Mouse (Mus musculus): Measurements from ENCODE around the gene Tmem19.
A peak's percentile ranks its signal among the peaks of the same experiment; 100 is the strongest.
"Not testable (repeated sequence)": the region's sequence is repeated elsewhere in the genome, so short reads cannot be mapped to it uniquely, and the experiment has no call there.

Tmem19 gene

DNA sequence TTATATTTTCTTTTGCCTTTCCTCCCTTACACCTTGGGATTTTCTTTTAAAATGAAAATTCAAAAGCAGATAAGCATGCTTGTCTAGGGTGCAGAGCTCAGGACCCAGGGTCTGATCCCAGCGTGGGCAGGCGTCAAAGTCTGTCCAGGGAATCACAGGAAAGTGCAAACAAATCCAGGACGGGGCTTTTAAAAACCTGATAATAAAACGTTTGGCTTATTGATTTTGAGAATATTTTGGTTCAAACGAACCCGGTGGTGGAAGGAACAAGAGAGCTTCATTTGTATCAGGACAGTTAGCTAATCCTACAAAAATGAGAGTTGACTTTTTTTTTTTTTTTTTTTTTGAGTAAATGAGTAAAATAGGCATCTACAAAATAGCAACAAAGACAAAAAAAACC, 14.2 kb downstream of the Tmem19 start:
- no peak for DNase-seq

DNA sequence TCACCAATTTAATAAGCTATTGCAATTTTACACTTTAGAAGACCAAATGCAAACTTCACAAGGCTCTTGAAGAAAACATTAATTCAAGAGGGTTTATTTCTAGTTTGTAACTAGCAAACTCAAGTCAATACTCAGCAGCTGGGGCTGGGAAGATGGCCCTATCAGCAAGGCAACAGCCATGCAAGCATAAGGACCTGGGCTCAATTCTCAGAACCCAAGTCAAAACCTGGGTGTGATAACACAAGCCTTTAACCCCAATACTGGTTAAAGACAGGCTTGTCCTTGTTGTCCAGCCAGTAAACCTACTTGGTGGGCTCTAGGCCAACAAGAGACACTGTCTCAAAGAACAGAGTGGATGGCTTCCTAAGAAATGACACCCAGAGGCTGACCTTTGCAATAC, 15.9 kb downstream of the Tmem19 start:
- DNase-seq, result no peak

DNA sequence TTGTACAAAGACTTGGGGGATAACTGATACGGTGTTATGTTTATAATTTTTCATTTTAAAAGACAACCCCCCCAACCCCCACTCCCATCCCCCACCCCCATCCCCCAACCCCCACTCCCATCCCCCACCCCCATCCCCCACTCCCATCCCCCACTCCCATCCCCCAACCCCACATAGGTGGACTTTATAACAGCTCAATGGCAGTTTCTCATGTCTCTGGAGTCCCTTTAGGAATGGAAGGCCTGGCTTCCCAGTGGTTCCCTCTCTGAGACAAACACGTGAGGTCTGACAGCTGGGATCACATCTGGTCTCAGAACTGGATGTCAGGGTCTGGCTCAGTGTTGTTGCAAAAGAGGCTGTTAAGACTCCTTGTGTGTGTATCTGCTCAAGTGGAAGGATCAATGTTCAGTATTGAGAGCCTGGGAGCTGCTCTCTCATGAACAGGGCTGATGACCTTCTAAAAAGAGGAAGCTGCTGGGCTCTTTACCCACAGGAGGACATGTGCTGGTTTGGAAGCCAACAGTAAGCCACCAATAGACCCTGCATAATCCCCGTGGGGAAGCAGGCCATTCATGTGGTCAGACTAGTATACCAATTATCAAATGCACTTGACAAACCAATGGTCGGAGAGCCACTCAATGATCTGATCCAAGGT, 19.4 kb downstream of the Tmem19 start:
- DNase-seq, result no peak

- no peak for DNase-seq
These were observed 22.4 kb downstream of the Tmem19 start for GRCm38 (mm10) chr10:115339820-115340328.

GRCm38 (mm10) chr10:115336901-115337300, 25.4 kb downstream of the Tmem19 start:
- DNase-seq, result no peak

DNA sequence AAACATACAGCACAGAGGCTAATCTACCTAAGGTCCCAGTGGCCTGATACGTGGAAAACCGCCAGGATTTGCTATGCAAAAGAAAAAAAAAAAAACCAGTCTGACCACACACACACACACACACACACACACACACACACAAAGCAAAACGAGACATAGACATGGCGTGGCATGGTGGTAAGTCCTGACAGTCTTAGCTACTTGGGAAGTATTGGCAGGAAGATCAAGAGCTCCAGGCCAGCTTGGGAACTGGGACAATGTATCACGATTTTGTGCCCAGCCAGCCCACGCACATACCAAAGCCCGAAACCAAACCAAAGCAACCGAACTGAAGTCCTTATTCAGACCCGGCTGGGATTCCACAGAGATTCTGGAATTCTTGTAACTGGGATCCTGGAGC, 28.8 kb downstream of the Tmem19 start:
- DNase-seq, result no peak

GRCm38 (mm10) chr10:115332997-115333396, 29.3 kb downstream of the Tmem19 start:
- no peak for DNase-seq

DNA sequence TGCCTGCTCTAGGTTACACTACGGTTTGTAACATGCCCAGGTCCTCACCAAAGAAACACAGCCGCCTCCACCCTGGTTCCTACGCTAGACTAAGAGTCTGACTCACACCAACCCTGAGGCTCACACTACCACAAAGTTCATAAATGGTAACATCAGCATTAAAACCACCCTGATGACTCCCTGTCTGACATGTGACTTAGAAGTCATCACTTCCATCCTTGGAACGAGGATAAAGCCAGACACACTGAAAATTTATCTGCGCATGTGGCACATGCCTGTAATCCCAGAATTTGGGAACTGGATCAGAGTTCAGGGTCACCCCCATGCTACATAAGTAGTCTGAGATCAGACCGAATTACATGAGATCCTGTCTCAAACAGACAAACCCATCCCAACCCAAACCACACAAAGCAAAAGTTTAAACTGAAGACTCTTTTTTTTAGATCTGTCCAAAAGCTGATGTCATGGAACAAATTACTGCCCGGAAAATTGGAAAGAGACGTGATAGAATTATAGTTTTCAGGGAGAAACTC, 29.8 kb downstream of the Tmem19 start:
- no peak for DNase-seq

DNA sequence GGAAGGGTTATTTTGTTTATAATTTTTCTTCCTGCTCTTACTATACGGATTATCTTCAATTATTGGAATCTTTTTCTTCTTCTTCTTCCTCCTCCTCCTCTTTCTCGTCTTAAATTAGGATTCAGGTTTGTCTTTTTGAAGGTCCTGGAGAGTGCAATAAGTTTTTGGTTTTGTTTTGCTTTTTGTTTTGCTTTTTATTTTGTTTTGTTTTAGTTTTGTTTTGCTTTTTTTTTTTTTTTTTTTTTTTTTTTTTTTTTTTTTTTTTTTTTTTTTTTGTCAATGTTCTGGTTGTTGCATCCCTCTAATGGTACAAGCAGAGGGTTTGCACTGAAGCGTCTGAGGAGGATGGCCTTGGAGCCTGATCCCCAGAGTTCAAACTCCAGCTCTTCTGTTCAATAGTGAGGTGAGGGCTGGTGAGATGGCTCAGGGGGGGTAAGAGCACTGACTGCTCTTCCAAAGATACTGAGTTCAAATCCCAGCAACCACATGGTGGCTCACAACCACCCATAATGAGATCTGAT, 33.2 kb downstream of the Tmem19 start:
- no peak for DNase-seq

- DNase-seq, result no peak
These were observed 33.8 kb downstream of the Tmem19 start for GRCm38 (mm10) chr10:115328514-115328913.

DNA sequence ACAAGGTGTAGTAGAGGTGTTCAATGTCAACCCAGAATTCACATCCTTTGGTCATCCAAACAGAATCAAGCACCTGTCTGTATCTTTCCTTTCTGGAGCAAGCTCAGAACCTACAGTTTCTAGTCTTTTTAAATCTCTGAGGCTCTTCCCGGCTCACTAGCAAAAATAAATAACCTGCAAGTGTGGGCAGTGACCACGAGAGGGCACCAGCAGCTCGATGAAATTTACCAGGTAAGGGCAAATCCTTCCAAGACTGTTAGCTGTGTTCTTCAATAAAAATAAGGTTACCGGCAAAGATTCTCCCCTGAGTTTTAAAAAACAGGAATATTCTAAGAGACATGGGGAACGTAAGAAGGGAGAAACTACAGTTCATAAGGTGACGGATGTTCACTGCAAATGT, 39.0 kb downstream of the Tmem19 start:
- DNase-seq, result peak; percentile 65

GRCm38 (mm10) chr10:115321317-115322035, 40.8 kb downstream of the Tmem19 start:
- DNase-seq, result no peak

GRCm38 (mm10) chr10:115318388-115318787, 43.9 kb downstream of the Tmem19 start:
- not testable (repeated sequence) for DNase-seq

GRCm38 (mm10) chr10:115316313-115316712, 46.0 kb downstream of the Tmem19 start:
- no peak for DNase-seq

- DNase-seq, result peak; percentile 98
These were observed 46.7 kb downstream of the Tmem19 start, which contains the start of gene Rab21 for GRCm38 (mm10) chr10:115315473-115316171. Rab21 (minus strand) TSS chr10:115315594.

DNA sequence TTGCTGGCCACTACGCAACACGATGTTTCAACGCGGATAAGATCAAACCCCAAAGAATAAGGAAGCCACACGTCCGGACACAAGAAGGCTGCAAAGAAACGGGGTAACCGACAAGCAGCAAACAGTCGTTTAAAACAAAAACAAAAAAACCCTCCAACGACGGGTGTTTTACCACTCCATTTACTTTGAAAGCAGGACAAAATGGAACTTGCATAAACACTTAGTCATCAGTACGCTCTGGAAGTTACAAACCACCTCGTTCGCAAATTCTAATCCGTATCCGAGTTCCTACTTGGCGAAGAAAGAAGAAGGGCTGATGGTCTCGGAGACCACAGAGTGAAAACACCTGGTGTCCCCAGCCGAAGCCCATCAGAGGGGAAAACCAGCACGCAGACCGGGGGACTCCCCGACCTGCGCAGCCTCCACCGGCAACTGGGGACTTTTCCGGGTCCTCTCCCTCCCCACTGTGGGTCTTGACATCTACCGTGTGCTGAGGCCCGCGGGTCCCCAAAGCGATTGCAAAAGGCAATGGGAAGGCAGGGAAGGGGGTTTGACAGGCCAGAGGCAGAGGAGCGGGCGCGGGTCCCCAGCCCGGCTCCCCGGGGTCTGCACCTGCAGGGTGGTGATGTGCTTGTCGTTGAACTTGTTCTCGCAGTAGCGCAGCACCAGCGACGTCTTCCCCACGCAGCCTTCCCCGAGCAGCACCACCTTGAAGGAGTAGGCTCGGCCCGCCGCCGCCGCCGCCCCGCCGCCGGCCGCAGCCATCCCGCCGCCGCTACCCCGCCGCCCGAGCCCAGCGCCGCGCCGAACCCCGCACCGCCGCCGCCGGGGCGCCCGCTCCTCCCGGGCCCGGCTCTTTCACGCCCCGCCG, 47.5 kb downstream of the Tmem19 start:
- no peak for DNase-seq

DNA sequence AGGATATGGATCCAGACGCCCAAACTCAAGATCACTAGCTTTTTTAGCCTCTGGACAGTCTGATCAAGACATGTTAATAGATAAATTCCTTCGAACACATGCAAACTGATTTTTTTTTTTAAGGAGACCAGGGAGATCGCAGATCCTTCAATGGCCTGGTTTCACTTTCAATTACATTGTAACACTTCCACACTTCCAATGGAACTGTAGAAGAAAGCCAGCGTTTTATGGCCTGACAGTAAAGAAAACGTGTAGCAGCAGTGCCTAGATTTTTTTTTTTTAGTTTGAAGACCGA, 48.1 kb downstream of the Tmem19 start:
- DNase-seq, result no peak

GRCm38 (mm10) chr10:115313641-115314286, 48.5 kb downstream of the Tmem19 start:
- DNase-seq, result no peak

DNA sequence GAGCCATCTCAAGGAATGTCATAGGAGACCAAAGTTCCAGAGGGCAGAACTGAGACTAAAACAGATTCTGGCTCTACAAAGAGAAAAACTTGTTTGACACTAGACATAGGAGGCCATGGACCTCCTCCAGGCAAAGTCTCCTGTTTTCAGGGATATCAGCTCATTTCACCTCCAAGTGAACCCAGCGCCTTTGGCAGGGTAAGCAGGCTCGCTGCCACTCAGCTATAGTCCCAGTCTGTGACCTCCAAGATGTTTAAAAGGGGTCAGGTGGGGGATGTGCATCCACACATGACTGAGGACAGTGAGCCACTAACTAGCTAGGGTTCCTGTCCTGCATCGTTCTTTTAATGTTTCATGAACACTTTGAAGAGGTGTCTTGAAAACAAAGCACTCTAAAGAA, 49.6 kb downstream of the Tmem19 start:
- no peak for DNase-seq

DNA sequence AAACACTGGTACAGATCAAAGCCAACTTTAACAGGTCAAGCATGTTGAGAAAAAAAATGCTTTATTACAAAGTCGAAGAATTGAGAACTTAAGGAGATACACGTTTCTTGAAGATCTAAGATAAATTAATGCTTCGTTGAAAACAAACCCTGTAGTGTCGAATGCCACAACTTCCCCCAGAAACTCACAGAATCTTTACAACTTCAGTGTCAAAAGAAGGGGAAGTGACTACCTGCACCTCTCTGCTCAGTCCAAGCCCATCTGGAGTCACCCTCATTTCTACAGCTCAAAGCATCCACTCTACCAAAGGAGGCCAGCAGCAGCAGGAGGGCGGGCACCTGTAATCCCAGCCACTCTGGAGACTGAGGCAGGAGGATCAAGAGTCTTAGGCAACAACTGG, 50.1 kb downstream of the Tmem19 start:
- no peak for DNase-seq

GRCm38 (mm10) chr10:115311263-115311965, 50.9 kb downstream of the Tmem19 start:
- DNase-seq, result no peak

All from right cerebral cortex, postnatal 14 days (tissue).